Mouse (Mus musculus) adrenal gland, postnatal 36 days (tissue): ENCODE measurements around the gene 1700102P08Rik. TPM values are rescaled to one million over a fixed set of nuclear protein-coding genes. Genes with fewer than 3 reads are reported as not detected.

ENCODE experiments used
- total RNA-seq, 2 experiments: library from RNA; stranded (reverse); gene quantifications; 2 replicates each; pipeline ENCODE4 v1.2.3; 2021

1700102P08Rik gene
- total RNA-seq, 2 experiments from 2014 or later, result 0.93 to 1.3 TPM

Other genes with a start within 250 kb of the 1700102P08Rik start
- gene Bsn, start 202.4 kb upstream of the 1700102P08Rik start, total RNA-seq, result 1 to 10 TPM; 3.2 to 4.3 TPM
- 100 to 1,000 TPM; 142 to 144 TPM for gene Dag1, start 128.8 kb upstream of the 1700102P08Rik start, total RNA-seq
- gene Nicn1, start 102.4 kb upstream of the 1700102P08Rik start, total RNA-seq, result 10 to 100 TPM; 17.1 TPM
- gene Amt, start 96.0 kb upstream of the 1700102P08Rik start, total RNA-seq, result 1 to 10 TPM; 2.7 to 4.4 TPM
- gene Rhoa, start 86.7 kb upstream of the 1700102P08Rik start, total RNA-seq, result 100 to 1,000 TPM; 363 to 383 TPM
- gene Tcta, start 86.6 kb upstream of the 1700102P08Rik start, total RNA-seq, result 10 to 100 TPM; 38.8 to 48.3 TPM
- 100 to 1,000 TPM; 538 to 748 TPM for gene Gpx1, start 53.9 kb upstream of the 1700102P08Rik start, total RNA-seq
- gene Usp4, start 45.0 kb upstream of the 1700102P08Rik start, total RNA-seq, result 100 to 1,000 TPM; 110 to 120 TPM
- gene Ccdc36, start 35.7 kb downstream of the 1700102P08Rik start, total RNA-seq, result not detected
- gene BC048562, start 43.7 kb downstream of the 1700102P08Rik start, total RNA-seq, result not detected
- gene Ccdc71, start 67.7 kb downstream of the 1700102P08Rik start, total RNA-seq, result 10 to 100 TPM; 37.1 to 48.1 TPM
- gene Klhdc8b, start 68.8 kb downstream of the 1700102P08Rik start, total RNA-seq, result 10 to 100 TPM; 20.1 to 21.5 TPM
- 100 to 1,000 TPM; 117 to 133 TPM for gene Lamb2, start 86.9 kb downstream of the 1700102P08Rik start, total RNA-seq
- gene Usp19, start 97.8 kb downstream of the 1700102P08Rik start, total RNA-seq, result 100 to 1,000 TPM; 204 to 213 TPM
- gene Qars, start 114.9 kb downstream of the 1700102P08Rik start, total RNA-seq, result 100 to 1,000 TPM; 191 to 194 TPM
- 100 to 1,000 TPM; 106 to 125 TPM for gene Qrich1, start 124.0 kb downstream of the 1700102P08Rik start, total RNA-seq
- gene Impdh2, start 167.5 kb downstream of the 1700102P08Rik start, total RNA-seq, result 100 to 1,000 TPM in 1 of 2 experiments, 10 to 100 TPM in 1; 76.8 to 118 TPM
- gene Ndufaf3, start 174.6 kb downstream of the 1700102P08Rik start, total RNA-seq, result 10 to 100 TPM; 63.6 to 75.4 TPM
- 10 to 100 TPM; 61.1 to 72.7 TPM for gene Dalrd3, start 177.1 kb downstream of the 1700102P08Rik start, total RNA-seq
- gene Wdr6, start 185.9 kb downstream of the 1700102P08Rik start, total RNA-seq, result 100 to 1,000 TPM; 119 to 121 TPM
- gene P4htm, start 204.9 kb downstream of the 1700102P08Rik start, total RNA-seq, result 1 to 10 TPM; 5.6 to 6.3 TPM